Mouse (Mus musculus): ENCODE measurements at regions not wholly inside any gene's neighbourhood (a gene's known extent, or its start where the extent isn't known, plus 50 kb on each side); places are given as distances from the start of the nearest gene placed in this dataset.
A peak's percentile ranks its signal among the peaks of the same experiment; 100 is the strongest.

DNA sequence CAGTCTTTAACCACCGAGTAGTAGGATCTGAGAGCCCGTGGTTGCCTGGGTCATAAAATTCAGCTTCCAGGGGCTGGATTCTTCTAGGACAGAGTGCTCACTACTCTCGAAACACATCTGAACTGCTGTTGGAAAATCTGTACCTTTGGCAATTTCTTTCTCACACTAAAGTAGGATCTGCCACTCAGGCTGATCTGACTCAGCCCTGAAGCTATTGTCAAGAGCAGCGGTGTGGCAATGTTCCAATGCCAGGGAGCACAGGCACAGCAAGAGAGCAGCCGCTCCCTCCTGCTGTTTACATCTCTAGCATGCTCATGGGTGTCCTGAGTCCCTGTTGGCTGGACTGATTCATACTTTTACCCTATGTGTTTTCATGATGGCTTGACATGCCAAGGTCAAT, 205.2 kb downstream of the Zfp36l1 start:
- peak; percentile 88 for DNase-seq (ENCODE audit: low read depth)

DNA sequence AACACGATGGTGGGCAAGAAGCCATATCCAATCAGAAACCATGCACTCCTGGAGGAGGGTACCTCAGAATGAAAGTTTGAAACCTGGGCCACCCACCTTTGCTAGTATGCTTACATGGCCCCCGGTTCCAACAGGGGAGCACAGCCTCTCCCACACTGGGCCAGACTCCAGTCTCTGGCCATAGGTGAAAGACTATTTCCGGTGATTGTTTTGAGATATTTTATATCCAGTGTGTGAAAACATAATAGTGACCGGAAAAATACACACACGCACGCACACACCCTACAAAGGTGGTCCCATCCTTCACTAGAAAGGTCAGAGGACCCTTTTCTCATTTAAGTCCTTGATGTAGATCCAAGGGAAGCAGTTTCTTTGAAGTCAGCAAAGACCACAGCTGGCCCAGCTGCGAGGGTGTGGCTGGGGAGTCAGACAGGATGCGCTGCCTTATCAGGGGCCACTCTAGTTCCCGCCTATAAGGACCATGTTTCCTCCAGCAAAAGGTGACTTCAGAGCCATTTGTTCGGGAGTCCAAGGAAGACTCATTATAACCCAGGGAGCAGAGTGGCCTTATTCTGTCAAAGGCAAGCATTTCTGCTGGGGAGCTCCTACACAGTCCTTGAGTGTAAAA, 206.0 kb downstream of the Zfp36l1 start:
- no peak for DNase-seq (ENCODE audit: low read depth)

DNA sequence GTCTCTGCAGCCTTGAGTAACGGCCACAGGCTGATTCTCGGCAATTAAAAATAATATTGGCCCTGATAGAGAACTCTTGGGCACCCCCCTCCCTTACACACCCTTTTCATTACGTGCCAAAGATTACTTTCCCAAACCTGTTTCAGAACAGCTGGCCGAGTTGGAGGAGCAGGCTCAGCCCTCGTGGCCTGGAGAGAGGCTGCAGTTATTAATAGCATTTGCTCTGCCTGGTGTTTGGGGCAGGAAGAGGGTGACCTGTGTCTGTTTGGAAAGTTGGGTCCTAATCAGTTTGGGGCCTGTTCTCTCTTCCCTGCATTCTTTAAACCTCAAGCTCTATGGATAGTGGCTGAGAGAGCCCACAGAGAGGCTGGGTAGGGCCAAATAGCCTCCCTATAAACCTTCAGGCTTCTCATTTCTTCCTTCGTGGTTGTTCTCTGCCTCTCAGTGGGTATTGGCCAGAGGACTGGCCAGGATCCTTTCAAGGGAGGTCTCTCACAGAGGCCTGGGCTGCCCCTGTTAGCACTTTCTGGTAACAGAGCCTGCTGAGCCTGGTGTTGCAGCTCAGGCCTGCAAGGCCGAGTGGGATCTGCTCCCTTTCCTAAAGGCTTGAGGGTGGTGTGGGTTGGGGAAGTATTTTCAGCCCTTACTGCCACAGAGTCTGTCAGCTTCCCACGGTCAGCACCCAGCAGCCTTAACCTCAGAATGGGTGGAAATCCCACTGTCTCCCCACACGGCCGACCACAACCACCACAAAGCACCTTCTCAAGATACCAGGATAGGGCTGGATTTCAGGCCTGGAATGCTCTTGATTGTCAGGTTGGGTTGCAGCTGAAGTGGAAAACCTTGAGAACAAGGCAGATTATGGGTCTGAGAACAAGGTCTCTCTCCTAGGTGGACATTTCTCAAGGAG, 206.7 kb downstream of the Zfp36l1 start:
- peak; percentile 69 for DNase-seq (ENCODE audit: low read depth)

DNA sequence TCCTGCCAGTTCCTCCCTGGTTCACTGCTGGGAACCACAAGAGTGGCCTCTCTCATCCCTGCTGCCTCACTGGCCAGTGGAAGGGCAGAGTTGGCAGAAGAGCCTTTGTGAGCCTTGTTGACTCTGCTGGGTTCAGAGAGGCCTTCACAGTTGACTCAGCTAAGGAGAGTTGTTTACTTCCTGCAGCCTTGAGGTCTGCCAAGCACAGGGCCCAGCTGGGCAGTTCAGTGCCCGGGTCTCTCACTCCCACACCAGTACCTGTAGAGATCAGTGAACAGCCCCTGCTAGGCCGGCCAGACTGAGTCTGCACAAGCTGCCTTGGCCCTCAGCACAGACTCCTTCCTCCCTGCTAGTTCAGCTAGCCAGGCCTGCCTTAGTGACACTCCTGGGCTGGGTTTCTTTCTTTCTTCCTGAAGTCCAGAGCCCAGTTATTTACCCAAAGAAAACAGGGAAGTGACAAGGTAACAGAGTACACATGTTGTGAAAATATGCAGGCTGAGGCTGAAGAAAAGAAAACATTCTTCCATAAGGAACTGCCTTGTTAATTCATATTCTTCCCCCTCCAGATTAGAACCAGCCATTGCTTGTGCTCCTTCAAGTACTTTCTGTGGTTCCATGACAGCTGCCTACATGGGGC, 207.8 kb downstream of the Zfp36l1 start:
- DNase-seq (ENCODE audit: low read depth) = peak; percentile 52

DNA sequence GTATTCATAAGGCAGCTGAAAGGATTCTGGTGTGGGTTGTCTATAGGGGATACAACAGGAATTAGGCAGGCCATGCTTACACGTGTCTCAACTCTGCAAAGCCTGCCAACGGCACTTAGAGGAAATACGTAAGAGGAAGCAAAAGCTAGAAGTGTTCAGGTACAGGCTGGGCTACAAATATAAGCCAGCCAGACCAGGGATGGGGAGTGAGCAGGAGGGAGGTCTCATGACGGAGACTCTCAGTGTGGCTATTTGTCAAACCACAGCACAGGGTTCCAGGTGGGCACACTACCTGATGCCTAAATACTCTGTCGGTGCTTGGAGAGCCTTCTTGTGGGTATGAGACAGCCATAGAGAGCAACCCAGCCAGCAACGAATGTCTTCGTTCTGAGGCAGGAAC, 210.1 kb downstream of the Zfp36l1 start:
- DNase-seq (ENCODE audit: low read depth) = no peak

DNA sequence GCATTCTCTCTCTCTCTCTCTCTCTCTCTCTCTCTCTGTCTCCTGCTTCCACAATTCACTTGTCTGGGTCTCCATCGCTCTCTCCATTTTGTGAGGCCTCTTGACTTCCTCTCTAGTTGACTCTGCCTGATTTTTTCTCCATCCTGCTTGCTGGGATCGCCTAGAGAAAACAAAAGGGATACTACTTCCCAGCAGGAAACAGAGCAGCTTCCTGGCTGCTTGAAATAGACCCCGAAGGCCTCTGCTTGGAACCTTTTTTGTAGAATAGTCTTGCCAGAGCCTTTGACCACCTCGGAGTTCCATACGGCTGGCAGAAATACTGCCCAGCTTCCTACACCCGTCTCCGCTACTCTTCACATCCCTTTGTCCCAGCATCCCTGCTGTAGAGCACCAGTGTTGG, 210.7 kb downstream of the Zfp36l1 start:
- no peak for DNase-seq (ENCODE audit: low read depth)

DNA sequence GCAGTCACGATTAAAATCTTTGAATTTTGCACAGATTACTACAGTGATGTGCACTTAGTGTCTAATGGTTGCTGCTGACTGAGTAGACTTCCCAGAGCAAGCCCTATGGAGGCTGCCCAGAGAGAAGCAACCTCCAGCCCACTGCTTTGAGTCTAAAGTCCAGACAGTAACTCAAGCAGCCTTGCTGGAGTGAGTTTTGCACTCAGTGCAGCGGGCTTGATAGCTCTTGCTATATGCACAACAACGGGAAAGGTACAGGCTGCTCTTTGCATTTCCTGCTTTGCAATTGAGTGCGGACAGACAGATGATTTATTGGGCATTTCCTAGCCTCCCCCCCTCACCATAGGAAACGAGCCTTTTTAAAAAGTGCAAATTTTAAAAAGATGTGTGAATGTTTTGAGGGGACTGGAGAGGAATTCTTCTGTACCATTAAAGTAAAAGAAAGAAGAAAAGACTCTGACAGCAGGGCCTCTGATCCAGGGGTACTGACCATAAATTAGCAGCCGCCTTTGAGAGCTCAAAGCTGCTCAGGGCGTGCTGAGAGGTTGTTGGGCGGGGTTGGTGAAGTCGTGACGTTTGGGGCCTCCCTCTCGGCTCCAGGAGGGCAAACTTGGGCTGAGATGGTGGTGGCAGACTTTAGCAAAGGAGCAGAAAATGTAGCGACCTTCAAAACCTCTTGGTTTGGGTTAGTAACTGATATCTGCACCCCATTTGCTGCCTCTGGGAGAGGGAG, 214.4 kb downstream of the Zfp36l1 start:
- DNase-seq (ENCODE audit: low read depth) = no peak

DNA sequence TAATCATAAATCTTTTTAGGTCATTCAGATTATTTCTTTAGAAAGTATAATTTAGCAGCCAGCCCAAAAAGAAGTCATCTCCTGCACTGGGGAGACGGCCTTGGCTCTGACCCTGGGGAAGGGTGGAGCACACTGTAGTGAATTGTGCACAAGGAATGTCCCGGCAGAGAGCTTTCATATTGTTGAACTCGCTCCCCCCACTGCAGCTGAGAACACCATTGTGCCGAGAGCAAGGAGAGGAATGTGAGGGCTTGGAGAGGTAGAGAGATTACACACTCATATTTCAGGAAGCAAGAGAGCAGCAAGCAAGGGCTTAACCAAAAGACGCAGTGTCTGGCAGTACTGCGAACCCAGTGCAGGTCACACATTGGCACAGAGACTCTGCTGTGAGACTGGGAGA, 216.8 kb downstream of the Zfp36l1 start:
- DNase-seq (ENCODE audit: low read depth) = peak; percentile 77

DNA sequence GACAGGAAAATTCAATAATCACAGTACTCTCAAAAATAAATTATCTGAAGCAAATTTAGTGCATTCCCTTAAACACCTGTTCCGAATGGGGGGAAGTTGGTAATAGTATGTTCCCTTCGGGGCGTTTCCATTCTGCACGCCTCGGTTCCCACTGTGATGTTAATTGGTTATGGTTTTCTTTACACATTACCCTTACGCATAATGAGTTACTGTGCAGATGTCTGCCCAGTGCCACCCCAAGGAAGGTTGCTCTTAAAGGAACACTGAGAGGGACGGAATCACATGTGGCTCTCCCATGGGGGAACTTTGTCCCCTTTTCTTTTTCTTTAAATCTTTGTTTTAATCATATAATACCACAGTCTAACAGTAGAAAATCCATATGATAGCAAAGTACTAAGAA, 217.5 kb downstream of the Zfp36l1 start:
- DNase-seq (ENCODE audit: low read depth) = no peak

DNA sequence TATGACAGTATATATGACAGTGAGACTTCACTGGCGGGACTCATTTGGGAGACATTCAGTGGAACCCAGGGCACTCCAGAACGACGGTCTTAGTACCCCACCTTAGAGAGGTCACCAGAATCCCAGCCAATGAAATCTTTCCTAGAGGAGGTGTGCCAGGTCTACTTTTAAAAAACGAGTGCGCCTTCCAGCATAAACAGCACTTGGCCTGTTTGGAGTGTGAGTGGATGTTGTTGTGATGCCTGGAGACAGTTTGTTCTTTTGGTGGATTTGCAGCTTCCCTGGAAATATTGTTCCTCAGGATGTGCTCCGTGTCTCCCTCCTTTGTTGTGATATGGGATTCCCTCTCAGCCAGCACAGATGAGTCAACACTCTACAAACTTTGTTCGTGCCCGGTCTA, 219.9 kb downstream of the Zfp36l1 start:
- DNase-seq (ENCODE audit: low read depth) = no peak

DNA sequence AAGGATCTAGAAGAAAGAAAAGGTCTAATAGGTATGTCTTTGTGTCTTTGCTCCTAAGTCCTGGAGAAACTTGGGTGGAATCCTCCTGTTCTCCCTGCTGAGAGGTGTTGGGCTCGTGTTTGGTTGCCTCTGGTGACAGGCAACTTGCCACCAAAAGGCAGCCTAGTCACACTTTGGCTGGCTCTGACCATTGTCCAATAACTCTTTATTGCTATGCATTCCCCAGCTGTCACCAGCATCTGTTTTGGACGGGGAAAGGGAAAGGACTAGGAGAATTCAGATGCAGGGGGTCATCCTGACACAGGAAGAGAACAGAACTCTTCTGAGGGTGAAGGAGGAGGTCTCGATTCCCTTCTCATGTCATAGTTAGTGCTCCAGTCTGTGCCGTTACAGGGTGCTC, 220.9 kb downstream of the Zfp36l1 start:
- DNase-seq (ENCODE audit: low read depth) = peak; percentile 30

DNA sequence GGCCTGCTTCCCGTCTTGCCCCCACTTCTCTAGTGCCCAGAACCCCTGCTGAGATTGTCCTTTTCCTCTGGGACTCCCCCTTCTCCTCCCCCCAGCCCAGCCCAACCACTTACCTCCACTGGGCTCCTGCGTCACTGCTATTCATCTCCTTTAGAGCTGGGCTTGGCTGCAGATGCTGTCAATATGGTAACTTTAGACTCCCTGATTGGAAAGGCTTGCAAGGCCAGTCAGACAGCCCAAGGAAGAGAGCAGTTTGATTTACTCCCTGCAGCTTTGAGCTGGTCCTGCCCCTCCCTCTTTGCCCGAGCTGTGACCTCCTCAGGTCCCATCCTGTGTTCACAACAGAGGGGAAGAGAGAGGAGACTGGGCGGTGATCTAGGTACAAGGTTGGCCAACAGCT, 221.9 kb downstream of the Zfp36l1 start:
- peak; percentile 67 for DNase-seq (ENCODE audit: low read depth)

DNA sequence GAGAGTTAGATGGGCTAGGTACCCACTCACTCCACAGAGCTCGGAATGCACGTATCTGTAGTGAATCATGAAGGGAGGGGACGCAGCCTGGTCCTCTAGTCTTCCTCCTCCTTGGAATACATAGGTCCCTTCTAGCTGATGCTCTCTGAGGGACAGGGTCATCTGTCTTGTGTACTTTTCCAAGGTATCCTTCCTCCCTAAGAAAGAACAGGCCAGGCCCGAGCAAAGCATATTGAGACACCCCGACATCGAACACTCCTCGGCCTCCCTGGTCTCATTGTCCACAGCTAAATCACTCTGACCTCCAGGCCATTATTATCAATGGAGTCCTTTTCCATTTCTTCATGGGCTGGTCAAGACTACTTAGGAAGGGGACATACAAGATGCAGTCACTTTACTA, 222.5 kb downstream of the Zfp36l1 start:
- no peak for DNase-seq (ENCODE audit: low read depth)

DNA sequence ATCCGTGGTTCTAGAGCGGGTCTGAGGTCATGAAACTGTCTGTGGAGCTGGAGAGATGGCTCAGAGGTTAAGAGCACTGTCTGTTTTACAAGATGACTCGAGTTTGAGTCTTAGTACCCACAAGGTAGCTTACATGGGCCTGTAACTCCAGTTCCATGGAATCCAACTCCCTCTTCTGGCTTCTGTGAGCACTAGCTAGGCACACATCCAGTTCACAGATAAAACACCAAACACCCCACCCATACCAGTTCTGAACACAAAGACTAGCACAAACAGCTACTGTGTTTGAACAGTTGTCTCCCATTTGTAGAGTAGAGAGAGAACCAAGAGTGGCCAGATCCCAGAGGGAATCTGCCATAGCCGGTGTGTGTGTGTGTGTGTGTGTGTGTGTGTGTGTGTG, 224.0 kb downstream of the Zfp36l1 start:
- no peak for DNase-seq (ENCODE audit: low read depth)

DNA sequence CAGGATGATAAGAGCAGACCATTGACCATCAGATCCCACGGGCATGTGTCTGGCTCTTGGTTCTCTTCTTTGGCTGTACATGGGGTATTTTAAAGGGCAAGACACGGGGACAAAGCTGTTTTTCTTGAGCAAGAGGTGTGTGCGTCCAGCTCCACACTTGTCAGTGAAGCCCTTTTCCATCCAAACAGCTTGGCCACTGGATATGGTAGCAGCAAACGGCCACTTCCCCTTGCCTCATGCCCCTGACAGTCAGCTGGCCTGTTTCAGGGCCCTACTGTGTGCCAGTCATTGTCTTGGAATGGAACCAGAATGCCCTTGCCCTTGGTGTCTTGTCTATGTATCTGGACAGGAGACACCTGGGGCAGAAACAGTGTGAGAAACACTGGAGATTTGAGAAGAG, 224.7 kb downstream of the Zfp36l1 start:
- no peak for DNase-seq (ENCODE audit: low read depth)

DNA sequence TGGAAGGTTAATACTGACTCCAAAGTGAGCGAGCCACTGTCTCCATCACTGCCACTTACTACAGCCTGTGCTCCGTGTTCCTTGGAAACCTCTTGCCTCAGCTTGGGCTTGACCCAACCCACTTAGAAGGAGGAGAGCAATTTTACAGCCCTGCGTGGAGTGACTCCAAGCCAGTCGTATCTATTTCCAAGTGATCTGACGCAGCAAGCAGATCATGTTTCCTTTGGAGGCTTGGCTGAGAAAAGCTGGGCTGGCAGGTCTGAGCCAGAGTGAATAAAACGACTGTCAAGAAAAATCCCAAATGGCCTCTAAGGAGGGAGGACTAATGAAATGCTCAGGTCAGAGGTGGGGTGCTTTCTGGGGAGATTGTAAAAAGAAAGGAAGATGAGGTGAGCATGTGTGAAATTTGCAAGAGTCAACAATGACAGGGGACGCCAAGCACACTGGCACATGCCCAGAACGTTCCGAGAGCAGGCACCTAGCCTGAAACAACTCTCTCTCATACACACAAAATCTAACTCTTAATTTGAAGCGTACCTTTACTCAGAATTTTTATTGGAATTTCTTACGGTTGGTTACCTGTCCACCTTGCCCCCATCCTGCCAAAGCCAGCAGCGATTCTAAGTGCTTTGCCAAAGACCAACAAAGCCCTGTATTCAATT, 225.5 kb downstream of the Zfp36l1 start:
- peak; percentile 95 for DNase-seq (ENCODE audit: low read depth)

DNA sequence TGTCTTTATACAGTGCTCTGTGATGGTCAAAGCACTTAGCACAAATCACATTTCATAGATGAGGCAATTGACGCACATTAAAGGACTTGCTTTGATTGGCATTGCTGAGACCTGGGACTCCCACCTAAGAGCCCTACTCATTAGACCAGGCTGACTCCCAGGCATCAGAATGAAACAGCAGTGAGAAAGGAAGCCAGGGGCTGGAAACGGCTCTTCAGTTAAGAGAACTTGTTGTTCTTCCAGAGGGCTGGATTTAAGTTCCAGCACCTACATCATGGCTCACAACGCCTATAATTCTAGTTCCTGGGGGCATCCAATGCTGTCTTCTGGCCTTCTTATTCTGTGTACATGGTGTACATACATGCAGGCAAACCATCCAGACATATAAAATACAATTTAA, 226.3 kb downstream of the Zfp36l1 start:
- no peak for DNase-seq (ENCODE audit: low read depth)

DNA sequence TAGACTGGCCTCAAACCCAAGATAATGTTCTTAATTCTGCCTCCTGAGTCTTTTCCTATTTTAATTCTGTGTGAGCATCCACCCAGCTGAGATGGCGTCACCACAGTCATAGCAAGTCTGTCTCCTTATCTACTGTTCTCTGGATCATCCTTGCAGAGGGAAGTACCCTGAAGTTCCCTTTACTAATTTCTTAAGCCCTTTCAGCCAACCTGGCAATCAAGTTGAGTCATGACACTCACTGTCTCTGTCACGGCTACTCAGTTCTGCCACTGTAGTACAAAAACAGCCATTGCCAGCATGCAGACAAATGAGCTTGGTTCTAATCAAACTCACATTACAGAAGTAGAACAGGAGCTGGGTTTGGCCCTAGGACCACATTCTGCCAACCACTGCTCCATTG, 227.5 kb downstream of the Zfp36l1 start:
- no peak for DNase-seq (ENCODE audit: low read depth)

DNA sequence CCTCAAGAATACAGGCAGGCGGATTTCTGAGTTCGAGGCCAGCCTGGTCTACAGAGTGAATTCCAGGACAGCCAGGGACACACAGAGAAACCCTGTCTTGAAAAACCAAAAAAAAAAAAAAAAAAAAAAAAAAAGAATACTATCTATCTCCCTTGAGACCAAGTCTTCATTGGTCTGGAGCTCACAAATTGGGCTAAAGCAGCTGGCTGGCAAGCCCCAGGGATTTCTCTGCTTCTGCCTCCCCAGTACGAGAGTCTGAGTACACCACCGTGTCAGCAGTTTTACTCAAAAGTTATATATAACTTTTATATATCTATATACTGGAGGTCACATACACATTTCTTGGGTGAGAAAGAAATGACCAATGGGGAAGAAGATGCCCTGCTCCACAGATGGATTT, 229.2 kb downstream of the Zfp36l1 start:
- DNase-seq (ENCODE audit: low read depth) = no peak

DNA sequence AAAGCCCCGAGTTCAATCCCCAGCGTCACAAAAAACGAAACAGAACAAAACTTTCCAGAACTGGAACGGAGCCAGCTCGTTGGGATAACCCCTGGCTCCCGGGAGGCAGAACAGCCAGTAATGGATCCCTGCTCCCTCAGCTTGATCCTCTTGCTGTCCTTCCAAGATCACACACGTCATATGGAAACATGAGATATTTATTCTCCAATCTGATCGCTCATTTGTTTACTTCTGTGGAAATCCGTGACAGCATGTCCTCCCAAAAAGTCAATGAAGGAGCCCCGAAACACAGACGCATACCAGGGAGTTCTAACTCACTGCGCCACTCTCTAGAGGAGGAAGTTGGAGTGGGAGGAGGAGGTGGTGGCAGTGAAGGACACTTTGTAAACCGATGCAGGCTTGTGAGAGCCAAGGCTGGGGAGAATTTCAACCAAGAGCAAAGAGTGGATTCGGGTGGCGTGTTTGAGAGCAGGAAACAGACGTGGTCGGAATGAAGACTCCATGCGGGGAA, 232.0 kb downstream of the Zfp36l1 start:
- DNase-seq (ENCODE audit: low read depth) = no peak

DNA sequence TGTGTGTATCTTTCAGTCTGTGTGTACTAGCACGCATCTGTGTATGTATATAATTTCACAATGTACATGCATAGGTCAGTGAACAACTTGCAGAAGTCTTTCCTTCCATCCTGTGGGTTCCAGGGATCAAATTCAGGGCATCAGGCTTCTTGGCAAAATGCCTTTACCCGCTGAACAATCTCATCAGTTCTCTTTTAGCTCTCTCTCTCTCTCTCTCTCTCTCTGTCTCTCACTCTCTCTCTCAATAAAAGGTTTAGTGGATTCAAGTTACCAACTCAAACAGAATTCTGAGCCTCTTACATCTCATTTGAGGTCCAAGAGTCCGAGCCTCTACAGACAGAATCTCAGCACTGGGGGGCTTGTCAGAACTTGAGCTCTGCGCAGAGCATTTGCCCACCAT, 232.5 kb downstream of the Zfp36l1 start:
- peak; percentile 42 for DNase-seq (ENCODE audit: low read depth)

DNA sequence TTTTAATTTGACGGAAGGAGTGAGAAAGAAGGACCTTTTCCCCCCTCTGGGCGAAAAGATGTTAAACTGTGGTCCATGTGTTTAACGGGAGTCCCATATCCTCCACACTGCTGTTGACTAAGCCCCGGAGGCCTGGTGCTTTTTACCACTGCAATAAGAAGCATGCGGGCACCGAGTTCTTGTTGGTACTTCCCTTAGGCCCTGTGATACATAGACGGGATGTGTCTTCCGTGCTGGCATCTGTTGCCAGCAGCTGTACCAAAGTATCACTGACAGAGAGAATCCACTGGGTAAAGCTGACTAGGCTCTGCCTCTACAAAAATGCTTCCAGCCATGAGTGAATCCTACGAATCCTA, 232.9 kb downstream of the Zfp36l1 start:
- DNase-seq (ENCODE audit: low read depth) = no peak
